Mouse (Mus musculus): ENCODE results near the gene Sh3tc1. TPM values are rescaled to one million over a fixed set of nuclear protein-coding genes. Genes with fewer than 3 reads are reported as not detected.

Sh3tc1 gene
- polyA plus RNA-seq, 1 experiment from 2014 or later, result 6.5 TPM

DNA sequence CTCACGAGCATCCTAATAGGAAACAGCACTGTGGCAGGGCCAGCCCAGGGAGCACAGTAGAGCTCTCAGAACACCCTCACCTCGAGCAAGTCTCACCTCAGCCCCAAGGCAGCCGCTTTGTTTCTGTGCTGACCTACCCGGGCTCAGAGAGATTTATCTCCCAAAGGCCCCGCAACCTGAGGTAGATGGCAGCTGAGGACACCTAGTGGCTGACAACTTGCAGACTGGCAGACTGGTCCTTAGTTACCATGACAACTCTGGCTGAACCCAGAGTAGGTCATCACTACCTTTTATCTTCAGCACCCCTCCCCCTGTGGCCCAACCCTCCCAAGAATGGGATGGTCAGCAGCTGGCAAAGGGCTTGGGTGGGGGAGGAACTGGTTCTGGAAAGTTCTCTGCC, 44.0 kb downstream of the Sh3tc1 start:
- no peaks in the 10 kb centered on the region for H3K9me3 ChIP-seq
- H3K4me2 ChIP-seq, result no peak overlapping the region
- no peak overlapping the region for H3K4me3 ChIP-seq (replicated peaks)
- no peak for ATAC-seq (ENCODE audit: insufficient read depth, low FRiP score, low read depth)
- peaks cover 11% of the 10 kb centered on the region for H3K4me1 ChIP-seq
- H3K27me3 ChIP-seq (replicated peaks), result no peaks in the 10 kb centered on the region
- H3K36me3 ChIP-seq, result no peaks in the 10 kb centered on the region
- 34% methylated on average over 5 of the region's 5 CpGs for WGBS
- H3K27ac ChIP-seq, result no peak overlapping the region
- H3K9ac ChIP-seq, result no peak overlapping the region; the same call in 1 of the 2 replicates

DNA sequence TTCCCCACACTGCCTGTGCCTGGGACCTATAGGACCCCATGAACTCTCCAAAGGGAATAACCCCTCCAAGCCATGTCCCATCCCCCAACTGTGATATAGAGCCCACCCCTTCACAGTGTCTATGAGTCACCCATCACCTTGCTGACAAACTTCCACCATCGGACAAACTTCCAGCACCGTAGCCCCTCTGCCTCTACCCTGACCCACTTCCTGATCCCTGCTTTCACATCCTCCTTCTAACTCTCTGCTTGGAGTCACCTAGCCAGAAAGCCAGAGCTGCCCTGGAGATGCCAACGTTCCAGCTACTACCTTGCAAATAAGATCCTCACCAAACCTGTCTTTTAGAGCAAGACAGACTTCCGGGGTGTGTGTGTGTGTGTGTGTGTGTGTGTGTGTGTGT, 46.1 kb downstream of the Sh3tc1 start:
- no peak for ATAC-seq (ENCODE audit: insufficient read depth, low FRiP score, low read depth)
- 63% methylated on average over 4 of the region's 4 CpGs for WGBS
- Histone ChIP-seq H3K4me1 (peaks cover 17% of the 10 kb centered on the region), H3K4me2 (no peak overlapping the region), H3K9me3 (no peaks in the 10 kb centered on the region), H3K9ac (no peak overlapping the region), H3K4me3 (replicated peaks) (no peak overlapping the region), H3K27ac (no peak overlapping the region), H3K27me3 (replicated peaks) (no peaks in the 10 kb centered on the region), H3K36me3 (no peaks in the 10 kb centered on the region)

DNA sequence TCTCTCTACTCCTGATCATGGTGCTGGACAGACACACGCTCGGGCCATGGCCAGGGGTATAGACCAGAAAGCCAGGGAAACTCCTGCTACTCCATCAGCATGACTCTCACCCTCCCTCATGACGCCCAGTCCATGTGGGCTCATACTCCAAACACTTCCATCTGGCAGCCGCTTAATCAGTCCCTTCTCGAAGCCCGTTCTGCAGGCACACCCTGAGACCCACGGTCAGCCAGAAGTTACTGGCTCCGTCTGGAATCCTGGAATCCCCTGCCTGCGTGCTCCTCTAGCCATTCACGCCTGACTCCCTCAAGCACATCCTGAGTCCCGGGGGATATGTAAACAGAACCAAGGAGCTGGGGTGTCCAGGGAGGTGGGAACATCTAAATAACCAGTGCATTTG, 48.5 kb downstream of the Sh3tc1 start:
- H3K9me3 ChIP-seq, result no peaks in the 10 kb centered on the region
- no peaks in the 10 kb centered on the region for H3K36me3 ChIP-seq
- peaks cover 24% of the 10 kb centered on the region for H3K4me1 ChIP-seq
- H3K27ac ChIP-seq, result peak overlapping the region; percentile 31; the same call in 1 of the 2 replicates
- no peak overlapping the region for H3K4me2 ChIP-seq
- H3K4me3 ChIP-seq (replicated peaks), result no peak overlapping the region
- peak; percentile 7; the same call in 1 of the 2 replicates for ATAC-seq (ENCODE audit: insufficient read depth, low FRiP score, low read depth)
- H3K9ac ChIP-seq, result no peak overlapping the region
- no peaks in the 10 kb centered on the region for H3K27me3 ChIP-seq (replicated peaks)
- WGBS, result 30% methylated on average over 11 of the region's 11 CpGs

- ATAC-seq (ENCODE audit: insufficient read depth, low FRiP score, low read depth), result no peak
- no peak overlapping the region for H3K4me3 ChIP-seq (replicated peaks)
- H3K9ac ChIP-seq, result no peak overlapping the region
- 88% methylated on average over 8 of the region's 8 CpGs for WGBS
- H3K36me3 ChIP-seq, result no peaks in the 10 kb centered on the region
- no peaks in the 10 kb centered on the region for H3K27me3 ChIP-seq (replicated peaks)
- peak overlapping the region; percentile 31; the same call in 1 of the 2 replicates for H3K27ac ChIP-seq
- H3K4me1 ChIP-seq, result peaks cover 24% of the 10 kb centered on the region
- no peak overlapping the region for H3K4me2 ChIP-seq
- H3K9me3 ChIP-seq, result no peaks in the 10 kb centered on the region
Measured at GRCm38 (mm10) chr5:35690485-35691165, 49.2 kb downstream of the Sh3tc1 start.

DNA sequence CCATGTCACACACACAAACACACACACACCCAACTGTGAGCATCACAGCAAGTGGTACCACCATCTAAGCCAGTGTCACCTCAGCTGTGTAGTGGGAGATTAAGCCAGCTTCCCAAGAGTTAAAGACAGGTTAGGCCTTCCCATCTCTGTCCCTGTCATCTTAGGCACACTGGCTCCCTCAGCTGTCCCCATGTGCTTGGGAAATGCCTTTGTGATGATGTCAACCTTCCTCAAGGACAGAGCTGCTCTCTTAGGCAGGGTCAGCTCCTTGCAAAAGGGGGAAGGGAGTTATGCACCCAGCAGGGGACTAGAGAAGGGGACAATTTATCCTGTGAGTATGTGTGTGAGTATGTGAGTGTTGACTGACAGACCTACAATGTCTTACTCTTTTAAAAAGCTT, 50.4 kb downstream of the Sh3tc1 start:
- ATAC-seq (ENCODE audit: insufficient read depth, low FRiP score, low read depth), result no peak
- Histone ChIP-seq H3K27me3 (replicated peaks) (no peaks in the 10 kb centered on the region), H3K4me3 (replicated peaks) (no peak overlapping the region), H3K27ac (no peak overlapping the region), H3K9me3 (no peaks in the 10 kb centered on the region), H3K9ac (no peak overlapping the region), H3K4me2 (no peak overlapping the region), H3K4me1 (peaks cover 29% of the 10 kb centered on the region), H3K36me3 (no peaks in the 10 kb centered on the region)

DNA sequence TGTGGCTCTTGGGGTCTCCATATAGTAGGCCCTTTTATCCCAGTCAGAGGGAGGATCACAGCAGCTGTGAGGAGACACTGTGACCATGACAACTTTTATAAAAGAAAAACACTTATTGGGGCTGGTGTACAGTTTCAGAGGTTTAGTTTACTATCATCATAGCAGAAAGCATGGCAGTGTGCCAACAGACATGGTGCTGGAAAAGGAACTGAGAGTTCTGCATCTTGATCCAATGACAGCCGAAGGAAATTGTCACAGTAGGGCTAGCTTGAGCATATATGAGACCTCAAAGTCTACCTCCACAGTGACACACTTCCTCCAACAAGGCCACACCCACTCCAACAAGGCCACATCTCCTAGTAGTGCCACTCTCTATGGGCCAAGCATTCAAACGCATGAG, 50.9 kb downstream of the Sh3tc1 start:
- H3K36me3 ChIP-seq, result no peaks in the 10 kb centered on the region
- ATAC-seq (ENCODE audit: insufficient read depth, low FRiP score, low read depth), result no peak
- WGBS, result 79% methylated on average over 2 of the region's 2 CpGs

GRCm38 (mm10) chr5:35687098-35687497, 52.7 kb downstream of the Sh3tc1 start:
- Histone ChIP-seq H3K4me2 (no peak overlapping the region), H3K36me3 (no peaks in the 10 kb centered on the region), H3K9ac (no peak overlapping the region), H3K27ac (no peak overlapping the region), H3K27me3 (replicated peaks) (no peaks in the 10 kb centered on the region), H3K9me3 (no peaks in the 10 kb centered on the region), H3K4me1 (peaks cover 29% of the 10 kb centered on the region), H3K4me3 (replicated peaks) (no peak overlapping the region)
- WGBS, result 45% methylated on average over 5 of the region's 5 CpGs
- ATAC-seq (ENCODE audit: insufficient read depth, low FRiP score, low read depth), result no peak; the same call in 1 of the 2 replicates

More for the DNA sequence above, 50.9 kb downstream of the Sh3tc1 start:
- H3K4me2 ChIP-seq, result no peak overlapping the region
- H3K27me3 ChIP-seq (replicated peaks), result no peaks in the 10 kb centered on the region
- H3K27ac ChIP-seq, result no peak overlapping the region
- no peaks in the 10 kb centered on the region for H3K9me3 ChIP-seq
- H3K9ac ChIP-seq, result no peak overlapping the region
- H3K4me1 ChIP-seq, result peaks cover 29% of the 10 kb centered on the region
- H3K4me3 ChIP-seq (replicated peaks), result no peak overlapping the region

- Histone ChIP-seq H3K4me3 (replicated peaks) (no peak overlapping the region), H3K27me3 (replicated peaks) (no peaks in the 10 kb centered on the region), H3K36me3 (no peaks in the 10 kb centered on the region), H3K9ac (no peak overlapping the region), H3K9me3 (no peaks in the 10 kb centered on the region), H3K27ac (no peak overlapping the region), H3K4me1 (peaks cover 23% of the 10 kb centered on the region), H3K4me2 (no peak overlapping the region)
- ATAC-seq (ENCODE audit: insufficient read depth, low FRiP score, low read depth), result no peak
- 75% methylated on average over 4 of the region's 4 CpGs for WGBS
Measured at GRCm38 (mm10) chr5:35686336-35686735, 53.5 kb downstream of the Sh3tc1 start.

DNA sequence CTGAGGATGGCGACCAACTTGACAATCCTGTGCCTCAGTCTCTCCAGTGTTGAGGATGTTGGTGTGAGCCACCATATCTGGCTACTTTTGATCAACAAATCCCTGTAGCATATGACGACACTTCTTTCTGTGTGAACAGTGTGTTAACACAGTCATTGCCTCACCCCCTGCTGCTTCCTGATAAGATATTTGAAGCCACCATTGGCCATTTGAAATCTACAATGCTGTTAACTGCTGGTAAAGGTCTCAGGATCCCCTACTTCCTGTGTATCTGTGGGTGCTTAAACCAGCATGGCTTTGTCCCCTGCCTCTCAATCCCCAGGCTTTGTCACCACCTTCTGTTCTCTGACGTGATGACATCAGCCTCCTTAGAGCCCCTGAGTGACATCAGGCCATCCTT, 54.7 kb downstream of the Sh3tc1 start:
- H3K9me3 ChIP-seq, result no peaks in the 10 kb centered on the region
- H3K36me3 ChIP-seq, result no peaks in the 10 kb centered on the region
- peaks cover 12% of the 10 kb centered on the region for H3K4me1 ChIP-seq
- ATAC-seq (ENCODE audit: insufficient read depth, low FRiP score, low read depth), result no peak
- no peak overlapping the region for H3K4me3 ChIP-seq (replicated peaks)
- no peak overlapping the region for H3K4me2 ChIP-seq
- no peak overlapping the region for H3K27ac ChIP-seq
- 52% methylated on average over 3 of the region's 3 CpGs for WGBS
- peaks cover 2% of the 10 kb centered on the region; the same call in 1 of the 2 replicates for H3K27me3 ChIP-seq (replicated peaks)
- no peak overlapping the region for H3K9ac ChIP-seq

GRCm38 (mm10) chr5:35680958-35681357, 58.8 kb downstream of the Sh3tc1 start:
- no peak for ATAC-seq (ENCODE audit: insufficient read depth, low FRiP score, low read depth)
- no peak overlapping the region for H3K4me3 ChIP-seq (replicated peaks)

DNA sequence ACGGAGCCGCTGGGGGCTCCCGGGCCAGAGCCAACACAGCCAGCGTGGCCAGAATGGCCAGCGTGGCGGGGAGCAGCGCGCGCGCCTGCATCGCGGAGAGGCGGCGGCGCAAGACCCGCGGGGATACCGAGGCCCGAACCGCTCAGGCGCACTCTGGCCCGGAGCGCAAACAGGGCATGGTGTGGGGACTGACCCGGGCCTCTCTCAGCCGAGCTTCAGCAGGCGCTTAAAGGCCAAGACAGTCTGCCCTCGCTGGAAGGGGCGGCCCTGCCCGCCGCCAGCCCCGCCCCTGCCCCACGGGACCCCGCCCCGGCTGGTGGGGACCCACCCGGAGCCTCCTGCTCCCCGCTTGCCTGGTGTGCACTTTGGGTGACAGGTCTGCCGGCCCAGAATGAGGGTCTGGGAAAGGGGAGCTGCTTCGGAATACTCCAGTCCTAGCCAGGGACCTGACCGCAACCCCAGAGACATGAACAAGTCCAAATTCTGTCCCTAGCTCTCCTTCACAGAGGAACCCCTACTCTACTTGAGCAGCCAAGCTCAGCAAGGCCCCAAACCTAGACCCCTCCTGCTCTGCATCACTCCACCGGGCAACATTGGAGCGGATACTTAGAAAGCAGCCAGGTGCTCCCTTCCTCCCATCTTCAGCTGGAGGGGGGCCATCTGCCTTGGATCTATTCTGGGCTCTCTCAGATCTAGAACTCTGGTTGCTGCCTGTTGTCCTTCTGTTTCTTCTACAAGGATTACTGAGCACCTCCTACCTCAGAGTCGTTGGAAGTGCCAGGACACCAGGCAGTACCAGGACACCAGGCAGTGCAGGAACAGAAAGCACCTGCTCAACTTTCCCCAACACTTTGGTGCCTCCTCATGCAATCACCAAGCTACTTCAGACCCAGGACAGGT, 60.3 kb downstream of the Sh3tc1 start, which contains the start of gene Htra3:
Gene Htra3, minus strand, starts transcription at position 527 of the 900 bp plus-strand sequence.
- Histone ChIP-seq H3K4me2 (peak within 1 kb of the TSS; percentile 92), H3K4me1 (peaks cover 16% of the 10 kb centered on the region), H3K9ac (peak within 1 kb of the TSS; percentile 53), H3K36me3 (no peaks in the 10 kb centered on the region), H3K27me3 (replicated peaks) (peaks cover 30% of the 10 kb centered on the region), H3K27ac (no peak within 1 kb of the TSS), H3K9me3 (no peaks in the 10 kb centered on the region), H3K4me3 (replicated peaks) (peak within 1 kb of the TSS; percentile 51)
- 11% methylated on average over 41 of the region's 42 CpGs for WGBS
- peak; percentile 65 for ATAC-seq (ENCODE audit: insufficient read depth, low FRiP score, low read depth)

More at GRCm38 (mm10) chr5:35680958-35681357, 58.8 kb downstream of the Sh3tc1 start:
- 57% methylated on average over 2 of the region's 2 CpGs for WGBS
- no peaks in the 10 kb centered on the region for H3K9me3 ChIP-seq
- no peak overlapping the region for H3K9ac ChIP-seq
- peaks cover 30% of the 10 kb centered on the region for H3K27me3 ChIP-seq (replicated peaks)
- H3K4me2 ChIP-seq, result no peak overlapping the region
- H3K27ac ChIP-seq, result no peak overlapping the region
- H3K4me1 ChIP-seq, result peaks cover 15% of the 10 kb centered on the region; the same call in 1 of the 2 replicates
- no peaks in the 10 kb centered on the region for H3K36me3 ChIP-seq

DNA sequence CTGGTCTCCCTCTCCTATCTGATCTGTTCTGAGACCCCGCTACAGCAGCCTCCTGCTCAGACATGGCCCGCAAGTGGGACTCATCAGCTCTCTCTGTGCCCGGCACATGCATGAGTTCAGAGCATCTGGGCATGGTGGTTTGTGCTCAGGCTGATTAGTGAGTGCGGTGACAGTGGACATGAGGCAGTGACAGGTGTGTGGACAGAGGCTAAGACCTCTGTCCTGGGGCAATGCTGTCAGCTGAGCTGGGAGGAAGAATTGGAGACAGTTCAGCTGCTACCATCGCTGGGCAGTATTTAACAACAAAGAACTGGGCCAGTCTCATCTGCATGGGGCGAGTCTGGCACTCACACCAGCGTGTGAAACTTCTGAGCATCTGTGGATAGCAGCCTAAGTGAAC, 62.8 kb downstream of the Sh3tc1 start:
- peaks cover 42% of the 10 kb centered on the region for H3K4me1 ChIP-seq
- H3K36me3 ChIP-seq, result no peaks in the 10 kb centered on the region
- WGBS, result 88% methylated on average over 7 of the region's 7 CpGs
- no peak overlapping the region for H3K9ac ChIP-seq
- no peak for ATAC-seq (ENCODE audit: insufficient read depth, low FRiP score, low read depth)
- peaks cover 30% of the 10 kb centered on the region for H3K27me3 ChIP-seq (replicated peaks)
- no peaks in the 10 kb centered on the region for H3K9me3 ChIP-seq
- H3K27ac ChIP-seq, result no peak overlapping the region
- H3K4me2 ChIP-seq, result peak overlapping the region; percentile 92; the same call in 1 of the 2 replicates
- H3K4me3 ChIP-seq (replicated peaks), result no peak overlapping the region

Data from stomach, embryonic 15.5 days (tissue).